Mouse (Mus musculus) kidney, adult 2 months (tissue): ENCODE measurements around the gene Tmem104. TPM values are rescaled to one million over a fixed set of nuclear protein-coding genes. Genes with fewer than 3 reads are reported as not detected.
A peak's percentile ranks its signal among the peaks of the same experiment; 100 is the strongest.

ENCODE experiments used
- DNase-seq: peaks from one replicate; pipeline ENCODE4 v3.0.0; 2021
- H3K27ac ChIP-seq: fragments of 200-500 bp; 2 replicates; pipeline ENCODE4 v1.5.1; 2012; ENCODE audit warnings: low read depth, low read length, control low read depth, inconsistent platforms; ENCODE audit not compliant: insufficient read depth
- H3K27me3 ChIP-seq: fragments of 200-500 bp; replicated peaks from 2 replicates; pipeline ENCODE4 v1.6.1; 2012; ENCODE audit warnings: mild to moderate bottlenecking, moderate library complexity, low read length, inconsistent platforms; ENCODE audit not compliant: control insufficient read depth, insufficient read depth
- H3K36me3 ChIP-seq: fragments of 200-500 bp; 2 replicates; pipeline ENCODE4 v1.6.1; 2012; ENCODE audit warnings: mild to moderate bottlenecking, moderate library complexity, low read length, inconsistent platforms; ENCODE audit not compliant: control insufficient read depth, insufficient read depth
- H3K4me1 ChIP-seq: fragments of 200-500 bp; 2 replicates; pipeline ENCODE4 v1.6.1; 2011; ENCODE audit warnings: low read length; ENCODE audit not compliant: control insufficient read depth, insufficient read depth
- H3K4me3 ChIP-seq: fragments of 200-500 bp; 2 replicates; pipeline ENCODE4 v1.5.1; 2011; ENCODE audit warnings: mild to moderate bottlenecking, low read depth, low read length, control low read depth; ENCODE audit not compliant: insufficient read depth
- CTCF ChIP-seq: fragments of 200-500 bp; conservative IDR thresholded peaks from 2 replicates; pipeline ENCODE4 v1.5.1; 2011; ENCODE audit warnings: low read depth, mild to moderate bottlenecking, control low read depth, low read length, moderate library complexity, mixed read lengths; ENCODE audit not compliant: insufficient read depth, insufficient read length
- POLR2A ChIP-seq: fragments of 200-500 bp; IDR thresholded peaks from one replicate; pipeline ENCODE4 v1.6.1; 2011; ENCODE audit warnings: low read depth, low read length, control low read depth
- WGBS: fragments of 180-500 bp; shearing (Covaris S2); methylation state at CpG from one replicate; pipeline ENCODE4 v1.1.7; 2018; 5-methylcytosine and 5-hydroxymethylcytosine counted together
- polyA plus RNA-seq: library from polyadenylated mRNA; depleted of rRNA; stranded (reverse); fragments of >200 nt; gene quantifications from 2 replicates; pipeline ENCODE4 v1.2.3, GENCODE M21; 2012

The Tmem104 gene
- polyA plus RNA-seq, 1 experiment: 14.8 TPM

DNA sequence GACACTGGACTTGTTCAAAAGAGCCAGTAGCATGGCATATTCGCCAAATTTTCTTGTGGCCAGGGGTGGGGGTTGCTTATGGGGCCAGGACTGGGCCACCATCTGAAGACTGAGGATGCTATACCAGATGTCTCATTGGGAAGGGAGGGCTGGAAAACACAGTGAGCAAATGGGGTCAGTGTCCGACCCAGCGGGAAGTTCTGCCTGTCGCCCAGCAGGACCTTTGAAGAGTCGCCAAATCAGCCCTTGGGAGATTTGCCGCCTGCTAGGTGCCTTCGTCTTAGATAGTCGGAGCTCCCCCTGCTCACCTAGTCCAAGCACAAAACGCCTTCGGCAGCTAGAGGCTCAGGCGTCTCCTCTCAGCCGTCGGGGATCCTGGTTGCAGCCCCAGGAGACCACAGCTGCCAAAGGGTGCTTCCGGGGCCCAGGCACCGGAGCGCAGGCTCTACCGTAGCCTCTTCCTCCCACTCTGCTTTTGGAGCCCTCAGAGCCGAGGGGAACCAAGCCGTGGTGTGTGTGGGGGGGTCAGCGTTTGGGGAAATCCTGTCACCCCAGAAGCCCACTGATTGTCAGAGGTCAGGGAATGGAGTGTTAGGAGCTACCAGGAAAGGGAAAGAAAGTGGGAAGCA is 78.6 kb downstream of the Tmem104 start:
- peaks cover 2% of the 10 kb centered on the region; the same call in 1 of the 2 replicates for H3K27me3 ChIP-seq
- WGBS: 6% methylated on average over 20 of the region's 20 CpGs
- H3K4me3 ChIP-seq: no peak overlapping the region
- TF ChIP-seq CTCF: no peak
- TF ChIP-seq POLR2A: no peak
- H3K36me3 ChIP-seq: no peaks in the 10 kb centered on the region
- no peaks in the 10 kb centered on the region for H3K4me1 ChIP-seq
- no peak for DNase-seq
- H3K27ac ChIP-seq: no peak overlapping the region

DNA sequence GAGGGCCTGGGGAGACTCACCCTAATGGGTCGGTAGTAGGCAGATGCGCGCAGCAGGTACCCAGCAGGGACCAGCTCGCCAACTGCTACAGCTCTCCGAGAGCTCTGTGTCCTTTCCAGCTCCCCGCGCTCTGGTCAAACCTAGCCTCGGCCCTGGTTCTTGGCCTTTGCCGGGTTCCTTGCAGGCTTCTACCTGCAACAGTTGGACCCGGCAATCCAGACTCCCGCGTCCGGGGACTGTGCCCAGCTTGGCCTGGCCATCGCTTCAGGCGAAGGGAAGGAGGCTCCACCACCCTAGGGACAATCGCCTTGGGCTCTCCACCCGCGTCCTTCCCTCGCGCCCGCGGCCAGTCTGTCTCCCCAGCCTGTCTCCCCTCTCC is 79.1 kb downstream of the Tmem104 start:
- Histone ChIP-seq H3K27ac (no peak overlapping the region), H3K4me1 (no peaks in the 10 kb centered on the region), H3K36me3 (no peaks in the 10 kb centered on the region), H3K4me3 (no peak overlapping the region), H3K27me3 (peaks cover 2% of the 10 kb centered on the region; the same call in 1 of the 2 replicates)
- no peak for DNase-seq
- TF ChIP-seq POLR2A: no peak
- TF ChIP-seq CTCF: no peak
- WGBS: 3% methylated on average over 22 of the region's 22 CpGs

DNA sequence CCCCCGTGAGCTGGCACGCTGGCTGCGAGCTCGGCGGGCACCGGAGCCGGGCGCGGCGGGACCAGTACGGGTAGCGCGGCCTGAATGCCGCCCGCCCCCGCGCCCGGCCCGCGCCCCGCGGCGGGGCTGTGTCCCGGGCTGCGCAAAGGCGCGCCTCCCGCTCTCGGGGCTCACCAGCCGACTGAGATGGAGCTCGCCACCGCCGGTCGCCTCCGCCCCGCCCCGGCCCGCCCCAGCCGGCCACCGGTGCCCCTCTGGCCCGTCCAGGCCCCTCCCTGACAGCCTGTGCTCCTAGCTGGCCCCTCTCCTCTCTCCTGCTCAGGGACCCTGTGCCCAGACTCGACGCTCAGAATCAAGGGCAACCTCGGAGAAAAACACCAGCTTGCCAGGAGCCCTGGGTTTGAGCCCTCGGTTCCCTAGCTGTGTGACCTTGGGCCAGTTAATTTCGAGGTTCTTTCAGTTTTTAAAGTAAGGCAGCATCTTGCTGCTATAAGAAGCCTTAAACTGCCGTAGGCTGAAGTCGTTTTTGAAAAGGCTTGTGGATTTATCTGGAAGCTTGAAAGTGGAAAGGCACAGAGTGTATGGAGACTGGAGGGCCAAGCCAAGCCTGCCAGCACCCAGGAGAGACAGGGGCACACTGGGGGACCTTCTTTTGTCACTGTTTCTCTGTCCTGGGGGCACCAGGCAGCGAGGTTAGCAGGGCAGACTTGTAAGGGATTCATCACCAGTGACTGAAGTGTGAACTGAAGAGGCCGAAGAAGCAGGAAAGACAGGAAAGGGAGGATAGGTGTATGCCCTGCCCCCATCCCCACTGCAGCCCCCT is 80.0 kb downstream of the Tmem104 start, which contains the start of gene Grin2c:
Gene Grin2c (minus strand): TSS at position 183 of the 823 bp plus-strand sequence.
- Histone ChIP-seq H3K36me3 (no peaks in the 10 kb centered on the region), H3K27ac (no peak within 1 kb of the TSS), H3K4me1 (no peaks in the 10 kb centered on the region), H3K4me3 (no peak within 1 kb of the TSS), H3K27me3 (peaks cover 2% of the 10 kb centered on the region; the same call in 1 of the 2 replicates)
- WGBS: 9% methylated on average over 47 of the region's 50 CpGs
- DNase-seq: no peak
- TF ChIP-seq CTCF: no peak
- no peak for TF ChIP-seq POLR2A

DNA sequence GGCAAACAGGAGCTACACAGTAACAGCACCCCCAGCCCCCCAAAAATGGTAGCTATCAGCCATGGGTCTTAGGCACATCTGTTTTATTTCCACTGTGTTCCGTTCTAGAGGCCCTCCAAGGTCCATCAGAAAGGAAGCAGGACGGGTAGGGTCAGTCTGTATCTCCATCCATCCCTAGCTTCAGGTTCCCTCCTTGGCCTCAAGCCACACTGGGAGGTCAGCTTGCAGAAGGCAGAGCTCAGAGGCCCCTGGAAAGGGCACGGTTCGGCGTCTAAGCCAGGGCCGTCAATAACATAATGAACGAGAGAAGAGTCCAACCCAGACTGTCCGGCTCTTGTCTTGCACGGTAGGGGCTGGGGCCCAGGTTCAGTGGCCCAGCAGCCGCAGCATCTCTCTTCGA is 80.7 kb downstream of the Tmem104 start:
- WGBS: 86% methylated on average over 11 of the region's 11 CpGs
- DNase-seq: no peak
- H3K27me3 ChIP-seq: peaks cover 2% of the 10 kb centered on the region; the same call in 1 of the 2 replicates

DNA sequence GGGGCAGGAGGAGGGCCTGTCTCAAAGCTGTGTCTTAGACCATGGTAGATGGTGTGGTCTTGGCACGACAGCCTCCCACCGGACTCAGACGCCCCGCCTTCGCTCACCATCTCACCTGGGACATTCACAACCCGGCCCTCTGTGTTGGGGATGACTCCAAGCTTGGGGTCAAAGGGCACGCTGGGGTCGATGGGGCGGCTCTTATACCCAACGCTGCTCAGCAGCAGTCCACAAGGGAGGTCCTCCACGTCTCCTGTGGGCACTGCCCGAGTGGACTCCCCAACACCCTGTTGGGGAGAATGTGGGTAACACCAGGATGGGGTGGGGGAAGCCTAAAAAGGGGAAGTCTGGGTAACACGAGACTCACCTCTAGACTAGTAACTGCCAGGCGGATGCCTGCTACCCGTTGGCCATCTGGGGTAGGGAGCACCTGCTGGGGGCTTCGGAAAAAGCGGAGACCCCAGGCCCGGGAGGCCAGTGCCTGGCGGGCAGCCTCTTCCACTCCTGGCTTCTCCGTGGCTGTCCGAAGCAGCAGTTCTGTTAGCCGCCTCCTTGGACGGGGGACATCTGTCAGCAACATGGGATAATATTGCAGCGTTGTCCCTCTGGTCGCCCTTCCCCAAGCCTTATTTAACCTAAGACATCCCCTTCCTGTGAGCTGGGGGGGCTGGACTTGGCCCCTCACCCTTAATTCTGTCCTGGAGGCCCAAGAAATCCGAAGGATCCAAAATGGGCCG is 82.2 kb downstream of the Tmem104 start:
- Histone ChIP-seq H3K4me1 (no peaks in the 10 kb centered on the region), H3K36me3 (no peaks in the 10 kb centered on the region), H3K27me3 (peaks cover 2% of the 10 kb centered on the region; the same call in 1 of the 2 replicates), H3K4me3 (no peak overlapping the region), H3K27ac (no peak overlapping the region)
- DNase-seq: no peak
- TF ChIP-seq POLR2A (no peak), CTCF (no peak)
- 90% methylated on average over 27 of the region's 27 CpGs for WGBS

More for the DNA sequence above, 80.7 kb downstream of the Tmem104 start:
- Histone ChIP-seq H3K27ac (no peak overlapping the region), H3K36me3 (no peaks in the 10 kb centered on the region), H3K4me3 (no peak overlapping the region), H3K4me1 (no peaks in the 10 kb centered on the region)
- TF ChIP-seq POLR2A (no peak), CTCF (no peak)

DNA sequence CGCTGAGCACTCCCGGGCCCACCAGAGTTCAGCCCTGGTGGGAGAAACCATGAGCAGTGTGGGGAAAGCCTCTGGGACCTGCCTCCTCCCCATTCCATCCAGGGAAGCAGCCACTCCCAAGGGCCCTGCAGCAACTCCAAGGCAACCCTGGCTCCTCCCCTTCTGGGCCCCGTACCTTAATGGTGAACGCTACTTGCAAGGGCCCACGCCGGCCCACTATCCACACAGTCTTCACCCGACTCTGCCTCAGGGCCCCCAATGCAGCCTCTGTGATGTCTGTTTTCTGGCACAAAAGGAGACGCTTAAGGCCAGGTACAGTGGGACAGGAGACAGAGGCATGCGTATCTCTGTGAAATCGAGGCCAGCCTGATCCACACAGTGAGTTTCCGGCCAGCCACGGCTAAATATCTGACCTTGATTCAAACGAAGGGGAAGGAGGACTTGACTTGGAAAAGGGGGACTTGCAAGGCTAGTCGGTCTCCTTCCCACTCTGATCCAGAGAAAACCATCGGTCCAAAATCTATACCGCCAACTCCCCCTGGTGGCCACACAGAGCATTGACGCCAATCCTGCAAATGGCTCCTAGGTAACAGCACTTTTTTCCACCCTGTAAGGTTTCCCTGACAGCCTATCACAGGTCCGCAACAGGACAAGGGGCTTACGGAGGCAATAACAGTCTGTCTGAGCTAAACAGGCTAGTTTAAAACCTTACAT is 83.0 kb downstream of the Tmem104 start:
- Histone ChIP-seq H3K4me3 (no peak overlapping the region), H3K4me1 (no peaks in the 10 kb centered on the region), H3K27me3 (peaks cover 2% of the 10 kb centered on the region; the same call in 1 of the 2 replicates), H3K27ac (no peak overlapping the region), H3K36me3 (no peaks in the 10 kb centered on the region)
- WGBS: 26% methylated on average over 18 of the region's 19 CpGs
- no peak for TF ChIP-seq POLR2A
- TF ChIP-seq CTCF: peak; percentile 95
- peak; percentile 81 for DNase-seq

DNA sequence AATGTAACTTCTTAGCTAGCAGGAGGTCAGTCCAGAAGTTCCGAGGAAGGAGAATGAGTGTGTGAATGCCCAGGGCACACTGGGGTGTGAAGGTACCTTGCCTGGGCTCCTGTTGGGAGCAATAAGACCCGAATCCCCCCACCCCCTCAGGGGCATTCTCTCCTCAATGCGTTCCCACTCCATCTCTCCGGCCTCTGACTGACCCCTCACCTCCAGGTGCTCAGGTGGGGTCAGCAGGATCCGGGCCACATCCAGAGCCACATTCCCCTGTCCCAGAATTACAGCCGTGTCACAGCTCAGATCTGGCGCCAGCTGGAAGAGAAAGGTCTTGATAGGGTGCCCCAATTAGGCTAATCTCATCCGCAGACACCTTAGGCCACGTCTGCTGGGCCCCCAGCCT is 83.8 kb downstream of the Tmem104 start:
- no peak for DNase-seq
- H3K27me3 ChIP-seq: peaks cover 2% of the 10 kb centered on the region; the same call in 1 of the 2 replicates
- H3K36me3 ChIP-seq: no peaks in the 10 kb centered on the region
- no peak overlapping the region for H3K4me3 ChIP-seq
- H3K4me1 ChIP-seq: no peaks in the 10 kb centered on the region; the same call in 1 of the 2 replicates
- H3K27ac ChIP-seq: no peak overlapping the region
- 79% methylated on average over 9 of the region's 9 CpGs for WGBS
- TF ChIP-seq POLR2A: no peak
- no peak for TF ChIP-seq CTCF
